Mouse (Mus musculus): ENCODE measurements around the gene Rbm19. TPM values are rescaled to one million over a fixed set of nuclear protein-coding genes. Genes with fewer than 3 reads are reported as not detected.

Gene Rbm19
- total RNA-seq, 2 experiments from 2014 or later, result 21.3 to 33.2 TPM

DNA sequence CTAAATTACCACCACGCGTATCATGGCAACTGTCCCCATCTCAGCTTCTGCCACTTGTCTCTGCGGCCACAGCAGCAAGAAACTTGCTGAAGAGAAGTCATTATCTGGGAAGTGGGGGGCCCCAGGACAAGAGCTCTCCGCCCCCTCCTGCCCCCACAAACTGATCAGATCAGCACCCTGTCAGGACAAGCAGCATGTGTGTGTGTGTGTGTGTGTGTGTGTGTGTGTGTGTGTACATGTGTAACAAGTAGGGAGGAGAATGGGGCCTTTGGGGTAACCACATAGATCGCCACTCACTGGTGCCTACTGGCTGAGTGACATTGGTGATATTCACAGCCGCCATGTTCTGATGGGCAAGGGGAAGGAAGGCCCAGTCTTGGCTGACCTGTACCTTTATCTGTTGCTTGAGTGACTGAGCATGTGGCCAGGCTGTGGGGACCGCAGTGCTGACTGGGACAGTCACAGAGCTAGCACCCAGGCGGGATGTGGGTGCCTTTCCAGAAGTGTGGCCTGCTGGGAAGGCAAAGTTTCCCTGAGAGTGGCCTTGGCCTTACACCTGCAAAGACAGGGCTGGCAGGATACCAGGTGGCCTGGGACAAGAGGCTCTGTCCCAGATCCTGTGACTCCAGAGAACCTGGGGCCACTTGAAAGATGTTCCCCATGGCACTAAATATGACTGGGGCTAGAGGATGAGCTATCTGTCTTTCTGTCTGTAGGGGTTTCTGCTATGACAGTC, 44.8 kb downstream of the Rbm19 start:
- no peak for ATAC-seq (replicated peaks; ENCODE audit: low FRiP score, low TSS enrichment, poor library complexity, severe bottlenecking)

DNA sequence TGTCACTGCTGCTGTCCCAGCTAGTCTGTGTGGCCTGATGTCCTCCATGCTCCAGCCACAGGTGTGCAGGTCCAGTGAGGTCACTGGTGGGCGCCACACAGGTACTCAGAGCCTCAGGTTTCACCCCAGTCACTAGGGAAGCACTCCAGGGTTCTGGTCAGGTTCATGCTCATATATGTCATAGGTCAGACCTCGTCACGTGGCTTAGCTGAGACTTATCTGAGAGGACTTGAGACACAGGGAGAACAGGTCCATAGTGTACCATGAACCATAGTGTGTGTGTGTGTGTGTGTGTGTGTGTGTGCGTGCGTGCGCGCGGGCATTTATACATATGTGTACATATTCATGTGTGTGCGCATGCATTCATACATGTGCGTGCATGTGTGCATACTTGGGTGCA, 46.4 kb downstream of the Rbm19 start:
- ATAC-seq (replicated peaks; ENCODE audit: low FRiP score, low TSS enrichment, poor library complexity, severe bottlenecking), result no peak

DNA sequence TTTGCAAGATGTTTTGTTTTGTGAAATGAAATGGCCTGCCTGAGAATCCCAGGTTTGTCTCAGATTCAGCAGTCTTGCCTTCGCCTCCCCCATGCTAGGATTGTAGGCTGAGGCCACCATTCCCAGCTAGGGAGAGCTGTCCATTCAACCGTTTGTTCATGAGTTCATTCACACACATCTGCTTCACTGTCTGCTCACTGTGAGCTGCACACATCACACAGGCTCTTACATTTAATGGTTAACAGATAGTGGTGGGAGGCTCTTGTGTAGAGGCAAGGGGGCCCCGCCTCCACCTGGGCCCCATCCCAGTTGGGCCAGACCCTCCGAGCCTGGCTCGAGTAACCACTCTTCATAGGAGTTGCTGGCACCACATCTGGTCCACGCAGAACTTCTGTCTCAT, 47.2 kb downstream of the Rbm19 start:
- no peak for ATAC-seq (replicated peaks; ENCODE audit: low FRiP score, low TSS enrichment, poor library complexity, severe bottlenecking)

DNA sequence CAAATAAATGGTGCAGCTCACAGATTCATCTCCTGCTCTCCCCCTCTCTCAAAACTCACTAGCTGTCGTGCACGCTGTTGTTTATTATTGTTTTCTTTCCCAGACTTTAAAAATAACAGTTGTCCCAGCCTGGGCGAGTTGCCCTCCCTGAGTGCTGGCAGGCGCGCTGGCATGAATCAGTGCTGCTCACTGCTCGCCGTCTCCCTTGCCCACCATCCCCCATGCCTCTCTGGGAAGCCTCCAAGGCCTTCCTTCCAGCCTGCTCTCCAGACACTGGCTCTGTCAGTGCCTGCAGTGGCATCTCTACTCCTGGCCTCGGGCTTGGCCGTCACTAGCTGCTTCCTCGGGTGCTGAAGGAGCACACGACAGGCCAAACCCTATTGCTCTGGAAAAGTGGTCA, 48.2 kb downstream of the Rbm19 start:
- no peak for ATAC-seq (replicated peaks; ENCODE audit: low FRiP score, low TSS enrichment, poor library complexity, severe bottlenecking)

DNA sequence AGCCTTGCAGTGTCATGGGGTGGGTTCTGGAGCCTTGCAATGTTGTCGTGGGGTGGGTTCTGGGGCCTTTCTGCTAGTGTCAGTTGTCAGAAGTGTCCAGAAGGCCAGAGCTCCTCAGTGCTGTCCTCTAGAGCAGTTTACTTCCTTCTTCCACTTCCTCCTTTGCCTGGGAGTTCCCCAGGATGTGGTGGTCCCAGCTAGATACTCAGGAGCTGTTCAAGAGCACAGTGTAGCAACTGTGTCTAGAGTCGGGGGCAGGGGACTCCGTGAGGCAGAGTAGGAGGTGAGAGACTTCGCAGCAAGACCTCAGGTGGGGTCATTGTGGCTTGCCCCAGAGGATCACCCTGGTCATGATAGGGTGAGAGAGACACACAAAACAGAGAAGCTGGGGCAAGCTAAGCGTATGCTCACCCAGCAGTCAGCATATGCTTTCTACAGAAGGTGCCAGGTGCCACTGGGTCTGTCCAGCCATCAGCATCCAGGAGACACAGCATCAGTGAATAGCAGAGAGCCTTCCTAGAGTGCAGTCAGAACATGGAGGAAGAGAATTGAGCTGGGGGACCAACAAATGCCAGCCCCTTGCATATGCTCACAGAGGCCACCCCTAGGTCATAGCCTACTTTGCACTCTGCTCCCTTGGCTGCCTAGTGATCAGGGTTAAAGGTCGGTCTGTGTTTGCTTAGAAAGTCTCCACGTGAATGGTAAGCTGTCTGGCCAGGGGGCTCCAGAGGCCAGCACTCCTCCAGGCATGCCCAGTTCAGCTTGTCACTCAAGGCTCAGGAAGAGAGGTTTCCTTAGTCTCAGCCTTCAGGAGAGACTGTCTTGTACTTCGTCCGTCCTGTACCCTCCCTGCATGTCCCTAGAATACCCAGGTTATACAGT, 49.0 kb downstream of the Rbm19 start:
- ATAC-seq (replicated peaks; ENCODE audit: low FRiP score, low TSS enrichment, poor library complexity, severe bottlenecking), result no peak

DNA sequence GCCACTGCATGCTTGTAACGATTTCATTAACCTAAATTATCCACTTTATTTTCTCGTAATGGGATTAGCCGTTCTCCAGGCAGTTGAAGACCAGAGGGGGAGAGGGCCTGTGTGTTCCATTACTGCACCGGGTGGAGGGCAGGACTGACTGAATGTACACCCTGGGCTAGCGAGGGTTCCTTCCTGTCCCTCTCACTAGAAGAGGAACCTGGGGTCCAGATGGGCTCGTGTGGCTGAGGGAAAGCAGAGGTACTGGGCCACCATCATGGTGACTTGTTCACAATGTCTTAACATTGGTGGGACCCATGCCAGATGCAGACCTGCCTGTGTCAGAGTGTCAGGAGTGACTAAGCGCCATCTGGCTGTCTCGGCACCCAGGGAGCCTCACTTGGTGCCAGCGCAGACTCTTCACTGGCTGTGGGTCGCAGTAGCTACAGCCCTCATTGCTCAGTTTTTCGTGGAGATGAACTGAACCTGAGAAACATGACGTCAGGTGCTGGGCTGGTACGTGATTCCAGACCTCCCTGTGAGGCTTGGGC, 51.6 kb downstream of the Rbm19 start:
- no peak for ATAC-seq (replicated peaks; ENCODE audit: low FRiP score, low TSS enrichment, poor library complexity, severe bottlenecking)

DNA sequence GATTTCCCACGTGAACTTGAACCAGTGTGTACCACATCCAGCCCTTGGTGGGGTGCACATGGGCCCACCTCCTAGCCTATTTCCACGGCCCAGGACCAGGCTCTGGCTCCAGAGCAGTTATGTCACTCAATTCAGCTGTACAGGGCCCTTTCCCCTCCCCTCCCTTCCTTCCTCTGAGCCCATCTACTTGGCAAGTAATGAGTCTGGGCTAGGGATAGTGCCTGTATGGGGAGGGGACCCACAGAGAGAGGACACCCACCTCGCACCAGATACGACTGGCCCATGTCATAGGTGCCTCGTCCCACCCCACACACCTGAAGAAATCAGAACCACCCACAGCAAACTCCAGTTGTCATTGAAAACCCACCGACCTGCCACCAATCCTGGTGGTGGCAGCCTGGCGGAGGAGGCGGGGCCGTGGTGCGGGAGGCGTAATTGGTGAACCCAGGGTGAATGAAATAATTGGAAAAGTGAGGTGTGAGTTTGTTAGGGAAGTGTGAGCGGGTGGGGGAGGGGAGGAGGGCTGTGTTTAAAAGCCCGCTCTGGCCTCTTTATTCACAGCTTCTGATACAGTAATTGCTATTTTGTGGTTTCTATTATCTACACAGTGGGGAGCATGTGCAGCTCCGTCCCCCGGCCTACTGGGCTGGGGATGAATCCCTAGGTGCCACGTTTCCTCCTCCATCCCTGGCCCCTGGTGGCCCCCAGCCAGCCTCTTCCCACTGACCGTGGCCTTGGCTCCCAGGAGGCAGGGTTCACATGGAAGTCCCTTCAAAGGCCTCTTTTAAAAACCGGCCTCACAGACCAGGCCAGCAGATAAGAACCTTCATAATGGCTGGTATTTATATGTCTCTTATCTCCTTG, 55.8 kb downstream of the Rbm19 start:
- ATAC-seq (replicated peaks; ENCODE audit: low FRiP score, low TSS enrichment, poor library complexity, severe bottlenecking), result peak; percentile 41; the same call in 1 of the 2 replicates

DNA sequence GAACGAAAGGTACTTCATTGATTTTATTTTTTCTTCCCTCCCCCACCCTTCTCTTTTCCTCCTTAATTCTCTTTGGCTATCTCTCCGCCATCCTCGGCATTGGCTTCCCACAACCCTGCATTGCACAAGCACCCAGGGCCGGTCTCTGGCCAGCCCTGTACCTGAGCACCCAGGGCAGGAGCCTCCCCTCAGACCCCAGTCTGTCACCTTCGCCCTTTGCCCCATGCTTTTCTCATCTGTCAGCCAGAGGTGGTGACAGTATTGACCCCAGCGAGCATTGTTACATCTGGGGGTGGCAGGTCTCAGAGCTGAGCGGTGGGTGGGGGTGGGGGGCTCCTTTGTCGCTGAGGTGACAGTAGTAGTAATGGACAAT, 56.5 kb downstream of the Rbm19 start:
- no peak for ATAC-seq (replicated peaks; ENCODE audit: low FRiP score, low TSS enrichment, poor library complexity, severe bottlenecking)

DNA sequence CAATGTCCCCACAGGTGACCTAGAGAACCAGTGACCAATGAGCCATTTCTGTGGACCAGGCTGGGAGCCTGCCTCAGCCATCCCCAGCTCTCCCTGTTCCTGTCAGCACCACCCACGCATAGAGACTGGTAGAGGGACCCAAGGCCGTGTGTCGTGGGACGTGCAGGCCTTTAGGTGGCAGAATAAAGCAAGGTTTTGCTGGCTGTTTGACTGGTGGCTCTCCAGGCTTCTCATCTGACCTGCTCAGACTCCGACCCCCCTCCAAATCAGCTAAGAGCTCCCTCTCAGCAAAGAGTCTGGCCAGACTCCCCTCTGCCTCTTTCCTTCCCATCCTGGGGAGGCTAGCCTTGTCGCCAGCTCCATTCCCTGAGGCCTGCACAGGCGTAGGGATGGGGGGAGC, 58.1 kb downstream of the Rbm19 start:
- ATAC-seq (replicated peaks; ENCODE audit: low FRiP score, low TSS enrichment, poor library complexity, severe bottlenecking), result no peak

DNA sequence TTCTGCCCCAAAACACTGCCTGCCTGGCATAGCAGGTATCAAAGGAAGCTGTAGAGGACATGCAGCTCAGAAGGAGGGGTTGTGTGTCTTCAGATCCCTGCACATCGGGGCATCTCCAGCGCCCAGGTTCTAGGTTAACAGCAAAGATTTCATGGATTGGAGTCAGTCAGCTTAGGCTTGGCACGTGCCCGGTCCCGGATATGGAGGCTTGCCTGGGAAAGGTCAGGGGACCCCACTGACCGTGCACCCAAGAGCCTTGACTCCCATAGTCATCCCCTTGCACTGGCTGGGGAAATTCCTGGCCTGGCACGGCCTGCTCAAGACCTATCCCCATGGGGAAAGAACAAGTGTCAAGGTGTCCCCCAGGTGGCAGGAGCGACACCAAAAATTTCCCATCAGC, 59.0 kb downstream of the Rbm19 start:
- ATAC-seq (replicated peaks; ENCODE audit: low FRiP score, low TSS enrichment, poor library complexity, severe bottlenecking), result no peak

DNA sequence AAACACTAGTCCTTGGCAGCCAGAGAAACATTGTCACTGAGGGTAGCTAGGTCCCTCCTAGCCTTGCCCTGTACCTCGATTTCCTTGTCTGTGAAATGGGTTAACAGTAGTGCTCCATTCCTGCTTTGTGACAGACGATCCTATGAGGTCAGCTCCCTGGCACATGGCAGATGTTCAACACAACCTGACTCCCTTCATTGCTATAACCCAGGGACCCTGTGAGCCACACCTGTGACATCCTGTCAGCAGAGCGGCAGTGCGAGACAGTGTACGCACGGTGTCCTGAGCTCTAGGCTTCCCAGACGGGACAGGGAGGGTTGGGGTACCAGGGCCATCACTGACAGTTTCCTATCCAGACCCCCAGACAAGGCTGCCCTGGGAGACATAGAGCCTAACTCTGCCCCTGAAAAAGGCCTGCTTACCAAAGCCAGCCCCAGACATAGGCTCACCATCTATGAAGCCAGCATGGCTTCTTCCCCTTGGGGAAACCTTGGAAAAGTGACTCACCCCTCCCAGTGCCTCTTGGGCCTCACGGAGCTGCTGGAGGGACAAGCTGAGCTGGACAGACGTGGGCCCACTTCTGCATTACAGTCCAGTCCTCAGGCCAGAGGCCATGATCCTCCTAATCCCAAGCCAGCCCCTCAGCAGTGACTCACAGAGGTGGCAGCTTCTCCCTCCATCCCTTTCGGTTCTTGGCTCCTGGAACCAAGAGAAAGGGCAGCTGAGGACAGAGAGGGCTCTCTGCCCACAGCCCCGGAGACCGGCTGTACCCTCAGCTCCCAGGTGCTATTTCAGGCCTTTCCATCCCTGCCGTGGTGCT, 60.2 kb downstream of the Rbm19 start:
- no peak for ATAC-seq (replicated peaks; ENCODE audit: low FRiP score, low TSS enrichment, poor library complexity, severe bottlenecking)

DNA sequence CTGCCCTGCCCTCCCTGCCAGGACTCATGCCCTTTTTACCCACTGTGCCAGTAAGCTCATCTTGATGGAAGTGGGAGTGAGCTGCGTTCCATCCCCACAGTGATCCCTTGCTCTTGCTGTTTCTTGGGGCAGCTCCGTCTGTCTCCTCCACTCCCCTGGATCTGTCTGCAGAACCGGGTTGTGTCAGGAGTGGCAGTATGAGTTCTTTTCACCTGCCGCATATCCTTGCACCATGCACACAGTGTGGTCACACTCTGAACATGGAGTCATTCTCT, 60.7 kb downstream of the Rbm19 start:
- no peak for ATAC-seq (replicated peaks; ENCODE audit: low FRiP score, low TSS enrichment, poor library complexity, severe bottlenecking)

DNA sequence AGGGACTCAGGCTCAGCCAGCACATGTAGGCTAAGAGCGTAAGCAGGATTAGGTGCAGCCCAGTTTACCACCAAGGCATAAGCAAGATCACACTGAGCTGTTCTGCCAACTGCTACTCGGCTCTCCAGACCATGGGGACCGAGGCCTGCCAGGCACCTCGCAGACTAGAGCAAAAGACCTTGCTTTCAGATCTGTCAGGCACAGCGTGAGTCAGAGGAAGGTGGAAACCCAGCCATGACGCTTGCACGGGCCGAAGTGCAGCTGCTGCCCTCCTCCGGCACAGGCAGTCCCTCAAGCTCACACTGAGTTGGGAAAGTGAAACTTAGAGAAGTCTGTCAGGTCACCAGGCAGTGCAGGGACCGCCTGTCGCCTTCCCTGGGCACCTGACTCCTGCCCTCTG, 63.8 kb downstream of the Rbm19 start:
- no peak for ATAC-seq (replicated peaks; ENCODE audit: low FRiP score, low TSS enrichment, poor library complexity, severe bottlenecking)

DNA sequence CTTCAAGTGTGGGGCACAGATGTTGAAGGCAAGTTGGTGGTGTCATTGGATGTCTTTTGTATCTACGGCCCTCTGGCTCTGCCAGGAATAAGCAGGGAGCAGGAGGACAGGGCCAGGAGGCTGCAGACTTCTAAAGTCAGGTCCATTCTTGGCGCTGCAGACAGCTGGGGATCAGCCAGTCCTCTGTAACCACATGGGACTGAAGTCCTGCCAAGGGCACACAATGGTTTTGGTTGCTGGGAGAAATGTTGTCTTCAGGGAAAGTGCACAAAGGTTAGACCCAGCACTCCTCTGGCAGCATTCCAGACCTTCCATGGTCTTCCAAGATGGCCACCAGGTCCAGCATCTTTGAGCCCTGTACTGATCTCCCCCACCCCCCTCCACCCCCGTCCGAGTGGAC, 65.1 kb downstream of the Rbm19 start:
- ATAC-seq (replicated peaks; ENCODE audit: low FRiP score, low TSS enrichment, poor library complexity, severe bottlenecking), result no peak

DNA sequence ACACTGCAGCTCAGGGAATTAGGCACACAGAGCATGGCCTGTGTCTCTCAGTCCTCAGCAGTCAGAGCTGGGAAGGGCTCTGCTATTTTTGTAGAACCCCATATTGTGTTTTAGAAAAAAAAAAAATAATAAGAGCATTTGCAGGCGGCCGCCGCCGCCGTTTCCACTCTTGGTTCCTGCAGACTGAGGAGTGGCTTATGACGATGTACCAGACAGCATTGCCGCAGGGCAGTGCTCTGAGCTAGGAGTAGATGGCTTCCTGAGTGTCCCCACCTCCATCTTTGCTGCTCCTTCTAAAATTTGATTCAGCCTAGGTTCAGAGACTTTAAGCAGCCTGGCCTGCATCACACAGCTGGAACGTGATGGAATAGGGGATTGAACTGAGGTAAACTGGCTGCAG, 67.1 kb downstream of the Rbm19 start:
- no peak for ATAC-seq (replicated peaks; ENCODE audit: low FRiP score, low TSS enrichment, poor library complexity, severe bottlenecking)

DNA sequence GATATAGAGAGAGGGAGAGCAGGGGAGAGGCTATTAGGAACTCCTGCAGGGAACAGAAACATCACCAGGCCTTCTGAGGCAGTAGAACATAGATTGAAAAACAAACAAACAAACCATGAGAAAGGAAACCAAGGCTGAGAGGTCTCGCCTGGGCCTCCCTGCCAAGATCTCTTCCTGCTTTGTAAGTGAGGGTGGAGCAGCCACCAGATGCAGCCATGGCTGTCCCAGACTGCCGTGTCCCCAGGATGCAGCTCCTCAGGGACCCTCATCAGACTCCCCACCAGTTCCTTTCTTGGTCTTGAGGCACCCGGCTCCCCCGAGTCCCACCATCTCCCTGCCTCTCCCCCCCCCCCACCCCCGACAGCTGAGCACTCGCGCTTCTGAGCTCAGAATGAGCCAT, 67.5 kb downstream of the Rbm19 start:
- no peak for ATAC-seq (replicated peaks; ENCODE audit: low FRiP score, low TSS enrichment, poor library complexity, severe bottlenecking)

DNA sequence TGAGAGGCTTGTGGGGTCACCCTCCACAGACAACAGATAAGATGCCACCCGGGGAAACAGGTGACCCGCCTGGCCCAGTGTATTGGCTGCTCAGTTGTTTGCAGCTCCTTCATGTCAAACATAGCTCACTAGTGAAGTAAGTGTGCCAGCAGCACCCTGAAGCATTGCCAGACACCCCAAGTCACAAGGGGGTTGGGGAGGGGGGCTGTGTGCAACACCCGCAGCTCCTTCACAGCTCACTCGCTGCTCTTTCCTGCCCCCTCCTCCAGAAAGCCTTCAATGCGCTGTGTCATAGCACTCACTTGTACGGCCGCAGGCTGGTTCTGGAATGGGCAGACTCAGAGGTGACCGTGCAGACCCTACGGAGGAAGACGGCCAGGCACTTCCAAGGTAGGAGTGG, 69.7 kb downstream of the Rbm19 start:
- ATAC-seq (replicated peaks; ENCODE audit: low FRiP score, low TSS enrichment, poor library complexity, severe bottlenecking), result no peak

DNA sequence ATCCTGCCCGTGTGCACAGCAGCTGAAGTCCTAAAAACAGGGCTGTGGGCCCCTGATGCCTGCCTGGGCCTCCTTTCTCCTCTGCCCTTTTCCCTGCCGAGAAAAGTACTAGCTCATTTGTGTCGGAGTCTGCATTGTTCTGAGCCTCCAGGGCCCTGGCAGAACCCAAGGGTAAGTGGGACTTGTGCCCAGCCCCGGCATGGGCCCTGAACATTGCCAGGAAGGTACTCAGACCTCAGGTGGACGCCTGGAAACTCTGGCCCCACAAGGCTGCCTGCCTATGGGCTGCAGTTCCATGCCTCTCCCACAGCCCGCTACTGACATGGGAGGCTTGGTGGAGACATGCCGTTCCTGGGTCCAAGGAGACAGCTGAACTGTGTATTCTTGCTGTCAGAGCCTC, 72.3 kb downstream of the Rbm19 start:
- ATAC-seq (replicated peaks; ENCODE audit: low FRiP score, low TSS enrichment, poor library complexity, severe bottlenecking), result no peak

DNA sequence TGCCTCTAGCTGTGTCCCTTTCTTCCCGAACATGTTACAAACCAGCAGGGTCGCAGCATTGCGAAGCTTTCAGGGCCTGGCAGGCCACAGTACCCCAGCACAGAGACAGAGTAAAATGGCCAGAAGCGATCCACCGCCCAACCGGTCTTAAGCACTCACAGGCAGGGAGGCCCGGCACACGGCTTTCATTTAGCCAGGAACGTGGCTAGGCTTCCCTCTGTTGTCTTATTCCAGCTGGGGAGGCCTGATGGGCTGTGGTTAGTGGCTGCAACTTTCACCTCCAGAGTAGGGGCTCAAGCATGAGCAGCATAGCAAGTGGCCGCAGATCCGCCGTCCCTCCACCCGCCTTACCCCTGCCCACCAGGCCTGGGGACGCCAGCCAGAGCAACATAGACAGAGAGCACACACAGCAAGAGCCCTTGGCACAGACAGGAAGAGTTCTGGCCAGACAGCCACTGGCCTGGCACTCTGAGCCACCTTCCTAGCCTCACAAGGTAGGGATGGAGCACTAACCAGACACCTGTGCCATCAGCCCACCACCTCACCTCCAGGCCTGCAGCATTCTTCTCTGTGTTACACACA, 73.8 kb downstream of the Rbm19 start:
- no peak for ATAC-seq (replicated peaks; ENCODE audit: low FRiP score, low TSS enrichment, poor library complexity, severe bottlenecking)
